Mouse (Mus musculus) G1E (cell line): ENCODE measurements around the gene Mylk4.

ENCODE experiments used
- CTCF ChIP-seq: IDR thresholded peaks from 2 replicates; pipeline ENCODE4 v1.5.1; 2012; ENCODE audit warnings: low read depth, low read length, inconsistent platforms, mixed read lengths
- GATA1 ChIP-seq: IDR thresholded peaks from 2 replicates; pipeline ENCODE4 v1.6.1; 2012; ENCODE audit warnings: borderline replicate concordance, low read length, inconsistent platforms, mixed read lengths
- POLR2AphosphoS5 ChIP-seq: IDR thresholded peaks from 2 replicates; pipeline ENCODE4 v1.6.1; 2012; ENCODE audit warnings: low read depth, low read length, inconsistent platforms; ENCODE audit not compliant: insufficient replicate concordance

- TF ChIP-seq CTCF = no peak
- no peak for TF ChIP-seq GATA1
- TF ChIP-seq POLR2AphosphoS5 = no peak
Observed at GRCm38 (mm10) chr13:32668296-32668695, 115.5 kb downstream of the Mylk4 start.
